In the genomic region with DNA sequence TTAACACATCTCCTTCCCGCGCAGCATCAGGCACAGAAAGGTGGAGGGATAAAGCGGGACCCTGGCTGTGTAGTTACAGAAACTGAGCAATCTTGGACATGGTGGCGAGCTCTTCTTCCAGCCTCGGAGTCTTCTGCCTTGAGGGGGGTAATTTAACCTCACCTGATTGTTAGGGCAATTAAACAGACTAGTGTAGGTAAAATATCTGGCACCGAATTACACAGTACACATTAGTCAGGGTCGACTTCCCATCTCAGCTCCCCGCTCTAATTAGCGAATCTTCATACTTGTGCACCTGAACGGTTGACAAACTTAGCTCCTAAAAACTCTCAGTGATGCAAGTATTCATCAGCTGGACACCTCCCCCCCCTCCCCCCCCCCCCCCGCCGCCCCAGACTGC, we compare ENCODE assay signal across 21 mouse cellular contexts.
"Had no signal": no experiment of that assay in that cellular context is flagged by ENCODE, and none has a peak within 500 bp of the region (broad histone marks: within the 10 kb centered on the region; RNA-seq: fewer than 3 reads in every experiment).

No protein-coding gene starts in this region.

- H3K9ac ChIP-seq: limb, embryonic 12.5 days; limb, embryonic 15.5 days; liver, embryonic 12.5 days; neural tube, embryonic 12.5 days had no signal

- H3K4me3 ChIP-seq: layer of hippocampus, adult 2 months; limb, embryonic 12.5 days; limb, embryonic 15.5 days; liver, embryonic 12.5 days; neural tube, embryonic 12.5 days had no signal

- H3K27me3 ChIP-seq: limb, embryonic 12.5 days; liver, embryonic 12.5 days; neural tube, embryonic 12.5 days had no signal

- H3K4me1 ChIP-seq: liver, embryonic 12.5 days; neural tube, embryonic 12.5 days had no signal

- DNase-seq: kidney, adult 2 months; kidney, postnatal 14 days; layer of hippocampus, adult 9-11 months; lung, adult 2 months; lung, postnatal 14 days; lung, postnatal 4 days; midbrain, embryonic 14.5 days; right cerebral cortex, adult 18-20 months; right cerebral cortex, postnatal 14 days; right cerebral cortex, postnatal 4 days; thymus, adult 2 months; thymus, postnatal 14 days; thymus, postnatal 4 days had no signal

- ATAC-seq: intestine, postnatal 0 days; liver, embryonic 12.5 days had no signal

- H3K27ac ChIP-seq: layer of hippocampus, adult 2 months; limb, embryonic 12.5 days; limb, embryonic 15.5 days; liver, embryonic 12.5 days; neural tube, embryonic 12.5 days; stomach, postnatal 0 days had no signal

- H3K36me3 ChIP-seq: limb, embryonic 12.5 days; limb, embryonic 15.5 days; liver, embryonic 12.5 days; neural tube, embryonic 12.5 days had no signal

- H3K4me2 ChIP-seq: limb, embryonic 12.5 days; limb, embryonic 15.5 days; liver, embryonic 12.5 days; midbrain, embryonic 11.5 days; neural tube, embryonic 12.5 days had no signal

- H3K9me3 ChIP-seq: limb, embryonic 12.5 days; limb, embryonic 15.5 days; liver, embryonic 12.5 days; neural tube, embryonic 12.5 days had no signal
